Mouse (Mus musculus): ENCODE measurements around the gene Rtp4.

Rtp4 gene

DNA sequence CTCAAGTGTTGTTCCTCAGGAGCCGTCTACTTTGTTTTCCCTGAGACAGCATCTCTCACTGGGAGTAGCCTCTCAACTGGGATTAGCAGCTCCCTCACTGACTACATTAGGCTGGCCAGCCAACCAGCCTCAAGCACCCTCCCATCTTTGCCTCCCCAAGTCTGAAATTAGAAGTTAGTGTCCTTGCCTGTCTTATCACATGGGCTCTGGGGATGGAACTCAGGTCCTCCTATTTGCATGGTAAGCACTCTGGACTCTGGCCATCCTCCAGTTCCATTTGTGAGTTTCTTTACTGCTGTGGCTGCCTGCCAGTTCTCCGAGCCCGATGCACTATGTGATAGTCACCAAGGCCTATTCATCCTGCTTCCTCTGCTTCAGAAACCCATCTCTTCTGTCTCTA lies 4.3 kb upstream of the Rtp4 start:
- DNase-seq (ENCODE audit: low spot score in 2 of 2), result no peak

DNA sequence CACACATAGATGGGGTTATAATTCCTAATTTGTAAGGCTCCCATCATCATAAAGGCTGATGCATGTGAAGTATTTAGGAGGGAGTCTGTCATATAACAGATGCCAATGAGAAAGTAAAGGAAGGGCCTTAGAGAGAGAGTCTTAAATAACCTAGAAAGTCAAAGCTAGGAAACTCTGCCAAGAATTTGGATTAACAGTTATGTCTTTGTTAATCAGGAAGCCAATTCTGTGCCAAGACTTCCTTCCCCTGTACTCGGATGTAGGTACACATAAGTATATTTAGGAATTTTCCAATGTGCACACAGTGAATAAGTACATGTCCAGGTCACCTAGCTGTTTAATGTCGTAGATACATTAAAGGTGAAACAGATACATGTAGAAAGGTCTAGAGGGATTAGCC lies 3.5 kb upstream of the Rtp4 start:
- DNase-seq (ENCODE audit: low spot score in 2 of 2), result no peak

DNA sequence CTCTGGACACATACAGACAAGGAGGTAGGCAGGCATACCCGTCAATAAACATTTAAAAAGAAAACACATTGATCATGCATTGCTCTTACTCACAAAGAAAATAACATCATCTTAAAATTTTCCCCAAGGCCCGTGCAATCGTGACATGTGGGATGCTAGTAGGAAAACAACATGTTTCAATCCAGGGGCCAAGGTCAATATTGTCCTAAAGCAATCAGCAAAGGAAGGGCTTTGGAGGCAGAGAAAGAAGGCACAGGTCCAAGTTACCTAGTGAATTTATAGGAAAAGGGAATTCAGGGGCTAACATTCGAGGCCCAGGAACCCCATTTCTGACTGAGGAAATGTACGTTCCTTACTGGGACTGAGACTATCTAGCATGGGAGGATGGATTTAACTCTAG lies 2.9 kb upstream of the Rtp4 start:
- DNase-seq (ENCODE audit: low spot score in 2 of 2), result no peak

DNA sequence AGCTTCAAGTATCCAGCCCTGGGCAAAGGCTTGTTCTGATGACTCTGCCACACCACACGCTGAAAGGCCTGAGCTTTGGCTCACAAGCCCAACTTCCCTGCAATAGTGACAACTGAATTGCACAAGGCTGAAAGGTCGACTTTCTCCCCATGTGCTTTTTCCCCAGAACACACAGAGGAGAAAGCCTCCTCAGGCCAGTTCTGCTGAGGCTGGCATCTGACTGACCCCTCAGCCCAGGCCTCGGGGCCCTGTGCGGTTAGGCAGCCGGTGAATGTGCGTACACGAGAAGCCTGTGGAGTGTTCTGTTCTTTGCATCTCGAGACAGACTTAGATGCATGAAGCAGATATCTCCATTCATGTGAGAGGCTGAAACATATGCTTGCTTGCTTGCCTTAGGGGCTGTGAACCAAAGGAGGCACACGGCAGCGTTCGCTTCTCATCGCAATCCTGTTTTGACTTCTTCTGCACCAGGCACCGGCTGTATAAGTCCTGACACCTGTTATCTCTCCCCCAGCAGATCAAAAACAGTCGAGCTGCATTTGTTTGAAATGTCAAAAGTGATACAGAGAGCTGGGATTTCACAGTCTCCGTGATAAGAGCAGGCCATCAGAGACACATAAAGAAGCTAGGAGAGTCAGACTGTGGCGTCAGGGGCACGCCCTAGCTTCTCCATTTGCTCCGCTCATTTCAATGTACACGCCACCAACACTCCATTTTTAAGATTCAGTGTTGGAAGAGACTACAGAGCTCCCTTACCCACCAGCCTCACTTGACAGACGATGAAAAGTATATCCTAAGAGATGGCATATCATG lies 2.1 kb upstream of the Rtp4 start:
- DNase-seq (ENCODE audit: low spot score in 2 of 2), result no peak

DNA sequence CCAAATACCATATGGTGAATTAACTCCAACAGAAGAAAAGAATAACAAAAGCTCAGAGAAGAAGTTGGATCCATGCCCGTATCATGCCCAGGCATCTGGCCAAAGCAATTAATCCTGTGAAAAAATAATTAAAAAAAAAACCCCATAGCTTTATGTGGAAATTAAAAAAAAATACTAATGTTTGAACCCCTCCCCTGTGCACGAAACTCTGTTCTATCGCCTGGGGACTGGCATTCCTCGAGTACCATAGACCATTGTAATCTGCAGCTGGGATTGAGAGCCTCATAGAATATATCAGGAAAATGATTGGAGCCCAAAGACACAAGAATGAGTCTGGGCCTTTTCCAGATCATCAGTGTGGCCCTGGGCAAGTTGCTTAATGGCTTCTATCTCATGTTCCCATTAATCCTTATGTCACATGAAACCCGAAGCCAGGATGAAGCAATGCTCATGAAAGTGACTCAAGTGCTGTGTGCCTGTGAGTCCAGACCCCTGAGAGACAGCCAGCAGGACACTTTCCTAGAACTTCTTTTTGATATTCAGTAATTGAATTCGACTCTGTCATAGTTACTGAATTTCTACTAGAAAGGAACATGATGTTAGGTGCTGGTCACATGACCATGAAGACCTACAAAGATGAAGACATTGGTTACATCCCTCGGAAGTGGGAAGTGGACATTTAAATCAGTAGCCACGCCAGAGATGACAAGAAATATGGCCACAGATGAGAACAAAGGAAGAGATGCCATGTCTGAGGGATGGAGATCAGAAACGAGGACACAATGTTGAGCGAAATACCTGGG lies 1.3 kb upstream of the Rtp4 start:
- DNase-seq (ENCODE audit: low spot score in 2 of 2), result no peak

DNA sequence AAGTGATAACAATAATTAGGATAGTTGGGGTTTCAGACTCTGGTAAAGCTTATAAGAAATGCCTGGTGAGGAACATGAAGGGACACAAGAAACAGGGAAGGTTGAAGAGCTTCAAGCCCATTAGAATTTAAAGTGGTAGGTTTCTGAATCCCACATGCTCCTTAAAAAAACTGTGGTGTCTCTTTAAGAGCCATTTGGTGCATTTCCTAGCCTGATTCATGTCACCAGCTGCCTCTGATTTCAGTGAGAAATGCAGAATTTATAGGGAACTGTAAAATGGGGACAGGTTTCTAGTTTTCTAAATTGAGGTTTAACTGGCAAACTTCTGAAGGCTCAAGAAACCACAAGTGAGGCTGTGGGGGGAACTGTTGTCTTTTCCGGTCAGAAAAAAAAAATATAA lies 320 bp upstream of the Rtp4 start:
- no peak for DNase-seq (ENCODE audit: low spot score in 2 of 2)

DNA sequence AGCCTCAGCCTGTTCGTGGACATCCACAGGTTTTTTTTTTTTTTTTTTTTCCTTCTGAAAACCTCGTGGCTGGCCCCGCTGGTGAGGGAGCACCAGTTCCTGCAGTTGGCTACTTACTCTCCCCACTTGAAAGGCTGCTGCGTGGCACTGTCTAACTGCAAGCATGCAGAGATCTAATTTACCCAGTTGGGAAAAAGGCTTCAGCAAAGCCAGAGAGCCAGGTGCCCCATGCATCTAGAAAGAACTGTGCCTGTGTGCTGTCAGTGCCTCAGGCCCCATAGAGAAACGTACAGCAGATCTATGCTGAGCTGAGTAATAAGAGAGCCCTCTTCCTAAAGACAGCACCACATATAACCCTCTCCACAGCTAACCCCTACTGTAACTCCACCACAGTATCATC lies 1.0 kb downstream of the Rtp4 start:
- DNase-seq (ENCODE audit: low spot score in 2 of 2), result no peak

DNA sequence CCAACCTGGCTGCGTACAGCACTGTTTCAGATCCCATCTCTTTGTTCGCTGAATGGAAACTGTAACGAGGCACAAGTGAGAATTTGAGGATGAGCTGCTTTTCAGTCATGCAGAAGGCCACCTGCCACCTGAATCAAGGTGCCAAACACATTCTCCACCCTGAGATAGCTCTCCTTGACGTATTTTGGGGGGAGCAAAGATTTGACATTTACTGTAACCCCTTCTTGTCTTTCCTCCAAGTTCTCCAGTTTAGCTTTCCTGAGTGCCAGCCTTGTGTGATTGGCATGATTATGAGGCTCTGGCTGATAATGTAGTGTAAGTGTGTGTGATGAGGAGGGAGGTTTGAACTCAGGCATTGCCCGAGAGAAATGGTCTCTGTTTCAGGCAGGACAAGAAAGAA lies 2.0 kb downstream of the Rtp4 start:
- DNase-seq (ENCODE audit: low spot score in 2 of 2), result peak in 1 of 2 experiments; percentile 21

DNA sequence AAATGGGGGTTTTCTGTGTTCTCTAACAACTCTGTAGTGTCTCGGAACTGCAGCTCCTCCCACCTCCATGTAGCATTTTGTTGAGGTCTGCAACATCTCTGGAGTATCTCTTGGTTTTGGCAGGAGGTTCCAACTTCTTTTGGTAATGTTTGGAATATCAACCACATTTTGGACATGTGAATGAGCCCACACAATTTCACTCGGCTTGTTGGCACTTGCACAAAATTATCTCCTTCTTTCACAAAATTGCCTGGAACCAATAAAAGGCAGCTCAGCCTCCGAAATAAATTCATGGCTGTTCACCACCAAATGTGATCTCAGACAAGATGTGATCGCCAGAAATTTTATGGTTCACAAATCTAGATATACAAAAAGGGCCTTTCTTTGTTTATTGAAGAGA lies 9.1 kb downstream of the Rtp4 start:
- no peak for DNase-seq (ENCODE audit: low spot score in 2 of 2)

DNA sequence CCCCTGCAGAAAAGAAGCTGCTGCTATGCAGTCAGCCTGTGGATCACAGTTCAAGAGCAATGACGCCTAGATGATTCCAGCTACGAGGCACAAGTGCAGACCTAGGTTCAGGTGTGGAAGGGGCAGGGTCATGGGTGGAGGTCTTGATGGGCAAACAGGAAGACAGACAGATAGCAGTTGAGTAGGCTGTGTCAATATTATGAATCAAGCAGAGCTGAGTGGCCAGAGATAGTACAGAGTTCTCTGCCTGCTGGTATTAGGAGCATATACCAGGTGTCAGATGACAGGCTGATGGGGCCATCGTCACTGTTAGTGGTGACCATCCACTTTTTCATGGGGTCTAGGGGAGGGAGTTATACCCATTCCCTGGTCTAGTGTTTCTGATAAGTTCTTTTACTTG lies 13.6 kb downstream of the Rtp4 start:
- no peak for DNase-seq (ENCODE audit: low spot score in 2 of 2)

DNA sequence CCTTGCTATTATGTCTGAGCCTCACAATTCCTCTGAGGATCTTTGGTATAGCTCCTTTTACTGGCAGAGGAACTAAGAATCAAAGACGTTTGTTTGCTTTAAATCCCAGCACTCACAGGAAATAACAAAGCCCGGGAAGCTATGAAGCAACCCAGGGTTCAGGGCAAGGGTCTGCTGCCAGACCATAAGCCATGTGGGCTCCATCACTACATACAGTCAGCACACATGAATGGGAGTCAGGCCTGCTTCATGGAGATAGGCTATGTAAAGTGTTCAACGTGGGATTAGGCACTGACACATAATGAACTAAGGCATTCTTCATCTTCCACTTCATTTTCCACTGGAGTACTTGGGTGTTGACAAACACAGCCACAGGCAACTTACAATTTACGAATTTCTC lies 21.0 kb downstream of the Rtp4 start:
- DNase-seq (ENCODE audit: low spot score in 2 of 2), result no peak

DNA sequence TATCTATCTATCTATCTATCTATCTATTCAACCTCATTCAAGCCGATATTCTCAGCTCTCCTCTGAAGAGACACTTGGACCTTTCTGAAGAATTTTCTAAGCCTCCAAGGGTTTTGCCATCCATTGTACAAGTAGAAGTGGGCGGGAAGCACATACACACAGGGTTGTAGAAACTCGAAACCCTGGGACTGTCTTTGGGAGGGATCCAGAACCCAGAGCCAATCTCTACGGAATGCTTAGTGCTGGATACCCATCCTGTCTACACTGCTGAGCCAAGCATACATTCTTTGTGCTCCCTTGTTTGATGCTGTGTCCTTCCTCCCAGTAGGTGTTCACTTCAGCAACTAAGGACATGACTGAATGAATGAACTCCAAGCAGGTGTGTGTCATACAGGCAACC lies 22.8 kb downstream of the Rtp4 start:
- DNase-seq (ENCODE audit: low spot score in 2 of 2), result no peak

DNA sequence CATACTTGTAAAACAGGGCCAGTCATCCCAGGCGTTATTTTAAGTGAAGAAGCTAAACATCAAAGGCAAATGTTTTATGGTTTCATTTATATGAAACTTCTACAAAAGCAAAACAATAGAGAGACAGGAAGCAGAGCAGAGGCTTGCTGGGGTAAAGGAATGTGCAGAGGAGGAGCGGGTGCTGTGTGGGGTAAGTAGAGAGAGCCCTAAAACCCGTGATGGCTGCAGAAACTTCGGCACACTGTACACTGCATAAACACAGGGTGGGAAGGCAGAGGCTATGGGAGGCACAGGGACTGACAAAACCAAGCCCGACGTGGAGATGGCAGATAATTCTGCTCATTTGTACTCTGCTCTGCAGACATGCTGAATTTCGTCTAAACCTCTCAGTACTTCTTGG lies 24.3 kb downstream of the Rtp4 start:
- DNase-seq (ENCODE audit: low spot score in 2 of 2), result no peak

DNA sequence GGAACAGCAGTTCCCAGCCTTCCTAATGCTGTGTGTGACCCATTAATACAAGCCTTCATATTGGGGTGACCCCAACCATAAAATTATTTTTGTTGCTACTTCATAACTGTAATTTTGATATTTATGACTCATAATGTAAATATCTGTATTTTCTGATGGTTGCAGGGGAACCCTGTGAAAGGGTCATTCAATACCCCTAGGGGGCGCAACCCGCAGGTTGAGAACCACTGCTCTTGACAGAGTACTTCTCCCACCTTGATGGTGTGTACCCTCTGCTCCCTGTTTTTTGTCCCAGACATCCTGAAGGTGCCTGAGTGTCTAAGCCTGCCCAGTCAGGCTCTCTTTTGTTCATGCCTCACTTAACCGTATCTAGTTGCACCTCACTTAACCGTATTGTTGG lies 27.7 kb downstream of the Rtp4 start:
- DNase-seq (ENCODE audit: low spot score in 2 of 2), result no peak

DNA sequence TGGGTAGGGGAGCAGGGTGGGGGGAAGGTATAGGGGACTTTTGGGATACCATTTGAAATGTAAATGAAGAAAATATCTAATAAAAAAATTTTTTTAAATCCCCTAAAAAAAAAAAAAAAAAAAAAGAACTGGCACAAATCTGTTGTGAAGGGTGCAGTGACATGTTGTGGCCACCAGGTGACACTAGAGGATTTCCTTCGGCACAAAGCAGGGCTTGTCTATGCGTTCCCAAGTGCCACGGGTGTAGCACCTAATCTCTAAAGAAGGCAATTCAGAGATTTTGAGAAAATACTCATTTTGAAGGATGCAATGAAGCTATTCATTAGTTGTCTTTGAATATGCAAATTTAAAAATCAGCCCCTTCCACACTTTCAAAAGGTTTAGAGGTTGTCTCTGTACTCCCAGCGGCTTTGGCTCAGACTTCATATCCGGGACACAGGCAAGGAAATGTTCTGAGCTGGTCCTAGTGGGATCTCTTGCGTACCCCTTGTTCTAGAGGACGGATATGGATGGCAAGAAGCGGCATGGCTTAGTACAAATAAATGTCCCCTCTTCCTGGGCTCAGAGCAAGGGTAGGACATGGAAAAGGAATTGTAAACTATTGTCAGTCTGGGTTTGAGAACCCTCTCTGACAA lies 30.4 kb downstream of the Rtp4 start:
- peak in 1 of 2 experiments; percentile 49 for DNase-seq (ENCODE audit: low spot score in 2 of 2)

DNA sequence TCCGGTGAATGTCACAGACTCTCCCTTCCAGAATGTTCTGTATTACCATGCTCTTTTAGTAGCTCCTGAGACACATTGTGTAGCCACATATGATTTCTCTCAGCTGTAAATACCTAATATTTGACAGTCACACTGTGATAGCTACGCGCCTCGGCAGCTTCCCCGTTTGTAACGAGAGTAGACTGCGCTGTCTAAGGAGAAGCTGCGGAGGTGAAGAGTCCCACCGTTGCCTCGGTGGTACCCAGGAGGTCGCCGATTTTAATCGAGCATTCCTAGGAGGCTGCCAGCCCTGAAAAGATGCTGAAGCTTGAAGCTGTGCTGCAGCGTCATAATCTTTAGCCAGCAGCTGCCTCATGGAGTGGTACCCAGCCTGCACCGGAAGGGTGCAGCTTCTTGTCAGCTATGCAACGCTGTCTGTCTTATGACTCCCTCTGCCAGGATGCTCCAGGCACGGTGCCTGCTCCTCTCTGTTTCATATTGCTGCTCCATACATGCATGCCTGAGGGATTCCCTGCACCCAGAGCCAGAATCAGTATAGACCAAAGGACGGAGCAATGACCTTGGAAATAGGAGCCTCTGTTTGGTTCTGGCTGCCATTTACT lies 31.0 kb downstream of the Rtp4 start:
- no peak for DNase-seq (ENCODE audit: low spot score in 2 of 2)

DNA sequence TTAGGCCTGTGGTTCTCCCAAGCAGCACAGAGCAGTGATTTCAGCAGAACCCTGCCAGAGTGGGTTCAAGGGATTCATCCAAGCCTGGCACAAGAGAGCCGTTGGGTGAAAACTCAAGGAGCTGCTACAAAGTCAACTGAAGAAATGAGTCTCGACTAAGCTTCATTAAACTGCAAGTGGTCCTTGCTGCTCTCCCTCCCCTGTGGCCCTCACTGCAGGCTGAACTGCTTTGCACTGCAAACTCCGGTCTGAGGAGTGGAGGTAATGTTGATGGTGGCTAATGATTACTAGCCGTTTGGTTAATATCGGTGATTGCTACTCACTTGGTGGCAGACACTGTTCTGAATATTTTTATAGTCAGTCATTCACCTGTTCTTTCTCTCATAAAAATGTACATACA lies 34.6 kb downstream of the Rtp4 start:
- DNase-seq (ENCODE audit: low spot score in 2 of 2), result no peak

DNA sequence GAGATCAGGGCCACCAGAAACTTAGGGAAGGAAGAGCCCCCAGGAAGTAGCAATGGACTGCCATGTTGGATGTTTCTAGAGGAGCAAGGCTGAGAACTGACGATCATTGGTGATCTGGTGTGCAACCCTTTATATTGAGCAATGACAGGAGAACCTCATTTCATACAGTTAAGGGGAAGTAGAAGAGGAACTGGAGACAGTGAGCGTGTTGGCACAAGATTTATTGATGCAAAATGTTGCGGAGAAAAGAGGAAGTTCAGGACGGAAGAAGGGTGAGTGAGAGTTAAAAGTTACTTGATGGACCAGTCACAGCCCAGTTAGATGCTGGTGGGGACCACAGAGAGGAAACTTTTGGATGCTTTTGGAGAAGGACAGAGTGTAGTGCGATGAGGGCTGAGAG lies 37.1 kb downstream of the Rtp4 start:
- DNase-seq (ENCODE audit: low spot score in 2 of 2), result no peak

DNA sequence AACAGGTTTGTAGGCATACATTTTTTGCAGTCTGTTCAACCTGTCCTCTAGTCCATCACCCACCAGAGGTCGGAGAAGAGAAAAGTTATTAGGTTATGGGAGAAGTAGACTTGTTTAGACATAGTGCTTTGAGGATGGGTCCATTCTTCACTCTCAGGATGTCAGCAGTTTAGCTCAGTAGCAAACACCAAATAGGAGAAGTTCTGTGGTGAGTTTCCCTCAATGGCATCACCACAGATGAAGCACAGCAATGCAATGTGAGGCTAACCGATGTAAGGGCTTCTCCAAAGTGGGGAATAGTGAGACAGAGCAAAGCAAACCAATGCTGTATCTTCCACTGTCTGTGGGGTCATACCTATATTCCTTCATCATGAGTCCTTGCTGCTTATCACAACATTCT lies 37.6 kb downstream of the Rtp4 start:
- no peak for DNase-seq (ENCODE audit: low spot score in 2 of 2)

DNA sequence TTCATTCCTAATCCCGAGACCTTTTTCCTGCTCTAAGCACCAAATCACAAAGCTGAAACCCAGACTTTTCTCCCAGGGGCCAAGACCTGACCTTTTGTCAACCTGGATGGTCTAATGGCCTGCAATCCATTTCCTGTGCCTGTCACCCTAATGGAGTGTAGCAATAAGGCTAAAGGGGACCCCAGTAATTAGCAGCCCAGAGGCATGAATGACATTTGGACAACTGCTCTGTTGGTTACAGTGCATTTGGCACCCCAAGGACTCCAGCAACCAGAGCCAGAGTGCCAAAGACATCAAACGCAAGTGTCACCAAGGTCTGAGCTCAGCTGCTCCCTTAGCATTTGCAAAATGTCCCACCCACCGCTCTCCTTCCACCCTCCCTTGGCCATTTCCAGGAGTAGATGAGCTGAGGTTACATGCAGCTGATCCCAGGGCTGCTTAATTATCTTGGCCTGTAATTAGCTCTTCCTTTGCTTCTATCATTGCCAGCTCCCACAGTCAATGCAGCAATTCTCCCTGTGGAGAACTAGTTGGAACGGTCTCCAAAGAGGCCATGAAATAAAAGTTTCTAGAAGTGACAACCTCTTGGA lies 48.4 kb downstream of the Rtp4 start:
- DNase-seq (ENCODE audit: low spot score in 2 of 2), result no peak

DNA sequence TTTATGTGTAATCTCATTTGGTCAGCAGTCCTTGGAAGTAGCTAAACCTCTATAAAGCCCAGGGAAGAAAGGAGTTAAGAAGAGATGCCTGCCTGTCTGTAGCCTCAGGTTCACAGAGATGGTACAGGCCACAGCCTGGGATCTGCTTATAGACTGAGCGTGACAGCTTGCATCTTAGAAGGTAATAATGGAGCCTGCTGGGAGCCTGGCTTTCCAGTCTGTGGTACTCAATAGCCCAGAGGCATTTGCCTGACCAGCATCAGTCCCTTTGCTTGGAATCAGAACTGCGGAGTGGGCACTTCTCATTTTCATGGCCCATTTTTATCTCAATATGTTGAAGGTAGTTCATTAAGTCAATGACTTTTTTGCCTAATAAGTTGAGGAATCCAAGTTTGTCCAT lies 54.5 kb downstream of the Rtp4 start:
- DNase-seq (ENCODE audit: low spot score in 2 of 2), result no peak

All from spleen, postnatal 4 days (tissue).